Mouse (Mus musculus): ENCODE measurements around the gene Unc13a.

Unc13a gene

GRCm38 (mm10) chr8:71685573-71685972, 14.0 kb upstream of the Unc13a start:
- no peak for DNase-seq

GRCm38 (mm10) chr8:71684701-71685100, 13.1 kb upstream of the Unc13a start:
- DNase-seq: no peak

GRCm38 (mm10) chr8:71682832-71683231, 11.3 kb upstream of the Unc13a start:
- DNase-seq: no peak

DNA sequence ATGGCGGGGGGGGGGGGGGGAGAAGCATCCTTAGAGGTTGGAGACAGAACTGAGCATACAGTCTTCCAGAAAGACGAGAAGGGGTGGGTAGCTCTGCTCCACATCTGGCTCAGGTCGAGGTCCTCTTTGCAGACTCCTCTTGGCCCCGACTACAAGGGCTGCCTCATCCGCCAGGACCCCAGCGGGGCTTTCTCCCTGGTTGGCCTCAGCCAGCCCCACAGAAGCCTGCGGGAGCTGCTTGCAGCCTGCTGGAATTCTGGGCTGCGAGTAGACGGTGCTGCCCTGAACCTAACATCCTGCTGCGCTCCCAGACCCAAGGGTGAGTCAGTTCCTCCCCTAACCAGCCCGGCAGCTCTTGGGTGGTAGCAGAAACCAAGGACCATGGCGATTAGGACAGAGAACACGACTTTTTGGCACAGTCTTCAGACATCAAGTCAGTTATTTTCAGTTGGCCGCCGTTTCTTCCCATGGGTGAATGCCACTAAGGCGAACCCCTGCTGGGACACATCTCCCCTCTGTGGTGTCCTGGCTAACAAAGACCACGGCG, 9.9 kb upstream of the Unc13a start:
- DNase-seq: no peak

DNA sequence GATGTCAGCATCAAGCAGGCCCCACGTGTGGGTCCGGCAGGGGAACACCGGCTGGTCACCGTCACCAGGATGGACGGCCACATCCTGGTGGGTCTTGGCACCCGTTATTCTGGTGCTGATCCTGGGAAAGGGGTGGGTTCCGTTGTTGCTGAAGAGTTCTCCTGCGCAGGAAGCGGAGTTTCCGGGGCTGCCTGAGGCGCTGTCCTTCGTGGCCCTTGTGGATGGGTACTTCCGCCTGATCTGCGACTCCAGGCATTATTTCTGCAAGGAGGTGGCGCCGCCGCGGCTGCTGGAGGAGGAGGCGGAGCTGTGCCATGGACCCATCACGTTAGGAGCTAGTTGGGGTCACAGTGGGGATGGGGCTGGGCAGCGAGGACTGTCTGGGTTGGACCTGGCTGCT, 8.9 kb upstream of the Unc13a start:
- peak; percentile 61 for DNase-seq

GRCm38 (mm10) chr8:71679550-71680168, 8.1 kb upstream of the Unc13a start:
- no peak for DNase-seq

DNA sequence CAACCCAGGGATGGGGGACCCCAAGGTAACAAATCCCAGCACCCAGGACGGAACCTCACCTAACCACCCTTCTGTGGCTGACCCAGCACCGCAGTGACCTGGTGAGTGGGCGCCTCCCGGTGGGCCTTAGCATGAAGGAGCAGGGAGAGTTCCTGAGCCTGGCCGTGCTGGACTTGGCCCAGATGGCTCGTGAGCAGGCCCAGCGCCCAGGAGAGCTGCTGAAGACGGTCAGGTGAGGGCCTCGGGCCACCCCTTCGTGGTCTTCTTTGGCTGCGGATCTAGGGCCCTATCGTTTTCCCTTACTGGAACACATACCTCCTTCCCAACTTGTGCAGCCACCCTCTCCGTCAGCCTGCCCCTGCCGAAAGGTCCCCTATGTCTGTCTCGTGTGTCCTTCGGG, 7.6 kb upstream of the Unc13a start:
- no peak for DNase-seq

DNA sequence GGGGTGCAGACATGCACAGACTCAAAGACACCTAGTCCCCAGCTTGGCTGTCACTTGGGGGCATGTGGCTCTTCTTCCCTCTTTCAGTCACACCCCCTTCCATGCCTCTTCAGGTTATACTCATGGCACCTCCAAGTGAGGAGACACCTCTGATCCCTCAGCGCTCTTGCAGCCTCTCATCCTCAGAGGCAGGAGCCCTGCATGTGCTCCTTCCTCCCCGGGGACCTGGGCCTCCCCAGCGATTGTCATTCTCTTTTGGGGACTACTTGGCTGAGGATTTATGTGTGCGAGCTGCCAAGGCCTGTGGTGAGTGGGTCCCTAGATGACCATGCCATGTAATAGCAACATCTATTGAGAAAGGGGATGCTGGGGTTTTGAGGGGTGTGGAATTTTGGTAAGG, 6.7 kb upstream of the Unc13a start:
- no peak for DNase-seq

GRCm38 (mm10) chr8:71677555-71677954, 6.0 kb upstream of the Unc13a start:
- DNase-seq: no peak

DNA sequence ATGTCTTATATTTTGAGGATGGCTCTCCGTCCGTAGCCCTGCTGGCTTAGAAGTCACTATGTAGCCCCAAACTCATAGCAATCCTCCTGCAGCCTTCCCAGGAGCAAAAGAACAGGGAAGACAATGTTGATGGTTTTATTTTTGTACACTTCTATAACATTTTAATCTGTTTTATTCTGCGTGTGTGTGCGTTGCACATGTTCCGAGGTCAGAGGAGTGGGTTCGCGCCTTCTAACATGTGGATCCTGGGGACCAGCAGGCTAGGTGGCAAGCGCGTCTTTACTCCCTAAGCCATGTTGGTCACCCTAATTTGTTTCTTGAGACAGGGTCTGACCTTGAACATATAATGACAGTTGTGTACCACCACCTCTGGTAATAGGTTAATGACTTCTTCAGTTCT, 5.2 kb upstream of the Unc13a start:
- no peak for DNase-seq

- DNase-seq: peak; percentile 59
These were observed 4.6 kb upstream of the Unc13a start, which contains the start of gene Jak3 for GRCm38 (mm10) chr8:71676020-71676741. TSS of gene Jak3 (plus strand) at chr8:71676296.

DNA sequence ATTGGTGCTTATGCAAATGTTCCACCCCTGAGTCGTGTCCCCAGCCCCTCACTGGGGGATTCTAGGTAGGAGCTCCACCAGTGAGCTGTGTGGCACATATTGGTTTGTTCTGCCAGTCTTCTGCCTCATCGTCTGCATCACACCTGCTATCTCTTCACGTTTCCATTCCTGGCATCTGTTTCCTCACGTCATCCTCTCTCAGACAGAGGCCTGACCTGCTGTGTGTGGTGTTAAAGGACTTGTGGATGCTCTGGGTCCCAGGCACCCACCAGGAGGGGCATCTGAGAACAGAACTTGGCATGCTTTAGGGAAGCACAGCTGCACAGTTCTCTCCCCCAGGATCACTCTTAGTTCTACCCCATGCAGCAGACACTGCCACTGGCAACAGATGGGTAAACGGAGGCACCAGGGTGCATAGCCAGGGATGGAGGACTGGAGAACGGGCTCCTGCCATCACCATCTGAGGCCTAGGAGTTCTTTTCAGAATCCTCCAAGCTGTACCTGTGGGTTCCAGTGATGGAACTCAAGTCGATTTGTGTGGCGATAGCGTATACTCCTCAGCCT, 4.0 kb upstream of the Unc13a start:
- no peak for DNase-seq

DNA sequence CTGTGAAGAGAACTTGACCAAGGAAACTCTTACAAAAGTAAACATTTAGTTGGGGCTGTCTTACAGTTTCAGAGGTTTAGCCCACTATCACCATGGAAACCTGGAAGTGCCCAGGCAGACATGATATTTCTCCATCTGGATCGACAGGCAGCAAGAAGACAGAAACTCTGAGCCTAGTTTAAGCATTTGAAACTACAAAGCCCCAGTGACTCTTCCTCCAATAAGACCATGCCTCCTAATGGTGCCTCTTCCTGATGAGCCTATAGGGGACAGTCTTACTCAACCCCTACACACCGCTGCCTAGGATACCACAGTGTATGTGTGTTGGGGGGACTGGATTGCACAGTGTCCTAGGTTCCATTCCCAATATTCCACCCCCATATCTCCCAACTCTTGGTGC, 2.5 kb upstream of the Unc13a start:
- DNase-seq: no peak

DNA sequence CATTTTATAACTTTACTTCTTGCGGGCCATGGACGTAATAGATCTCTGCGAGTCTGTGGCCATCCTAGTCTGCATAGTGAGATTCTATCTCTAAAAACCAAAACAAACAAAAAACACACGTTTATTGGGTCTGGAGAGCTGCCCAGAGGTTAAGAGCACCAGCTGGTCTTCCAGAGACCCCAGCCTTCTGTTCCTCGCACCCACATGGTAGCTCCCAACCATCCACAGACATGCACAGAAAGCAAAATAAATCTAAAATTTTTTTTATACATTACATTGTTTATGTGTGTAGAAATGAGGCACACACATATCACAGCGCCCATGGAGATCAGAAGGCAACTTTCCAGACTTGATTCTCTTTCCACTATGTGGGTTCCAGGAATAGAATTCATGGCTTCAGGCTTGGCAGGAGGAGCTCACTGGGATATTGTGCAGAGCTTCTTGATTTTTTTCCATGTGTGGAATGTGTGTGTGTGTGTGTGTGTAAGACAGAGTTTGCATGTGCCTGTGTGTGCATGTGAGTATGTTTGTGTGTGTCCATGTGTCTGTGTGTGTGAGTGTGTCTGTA, 695 bp upstream of the Unc13a start:
- no peak for DNase-seq

- DNase-seq: no peak
These were observed 672 bp downstream of the Unc13a start for GRCm38 (mm10) chr8:71670621-71671548.

- DNase-seq: no peak
These were observed 1.4 kb downstream of the Unc13a start for GRCm38 (mm10) chr8:71670198-71670597.

DNA sequence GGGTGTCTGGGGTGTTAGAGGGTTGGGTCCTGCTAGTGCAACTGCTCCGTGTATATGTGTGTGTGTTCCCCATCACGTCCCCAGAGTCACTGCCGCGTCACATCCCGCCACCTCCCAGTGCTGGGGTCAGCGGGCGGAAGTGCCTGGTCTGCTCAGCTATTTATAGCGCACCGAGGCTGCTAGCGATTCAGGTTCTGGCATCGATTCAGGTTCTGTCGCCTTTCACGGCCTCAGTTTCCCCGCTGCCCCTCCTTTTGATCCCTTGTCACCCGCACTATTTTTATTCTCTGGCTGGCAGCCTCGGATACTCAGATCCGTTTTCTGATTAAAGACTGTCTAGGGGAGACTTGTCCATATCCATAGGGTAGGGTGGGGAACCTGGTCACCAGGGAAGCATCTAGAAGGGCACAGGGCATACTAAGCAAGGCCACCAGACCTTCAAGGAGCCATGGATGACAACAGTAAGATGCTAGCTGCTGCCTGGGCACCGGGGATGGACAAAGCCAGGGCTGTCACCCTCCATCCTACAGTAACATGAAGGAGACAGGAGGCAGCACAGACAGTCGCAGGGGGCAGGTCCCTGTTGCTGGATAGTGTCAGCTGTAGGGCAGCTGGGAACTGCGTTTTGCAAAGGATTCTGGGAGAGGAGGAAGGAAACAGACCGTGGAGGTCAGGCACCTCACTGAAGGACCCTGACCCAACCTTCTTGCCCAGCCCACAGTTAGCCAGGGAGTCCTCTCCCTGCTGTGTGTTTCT, 3.2 kb downstream of the Unc13a start:
- no peak for DNase-seq

DNA sequence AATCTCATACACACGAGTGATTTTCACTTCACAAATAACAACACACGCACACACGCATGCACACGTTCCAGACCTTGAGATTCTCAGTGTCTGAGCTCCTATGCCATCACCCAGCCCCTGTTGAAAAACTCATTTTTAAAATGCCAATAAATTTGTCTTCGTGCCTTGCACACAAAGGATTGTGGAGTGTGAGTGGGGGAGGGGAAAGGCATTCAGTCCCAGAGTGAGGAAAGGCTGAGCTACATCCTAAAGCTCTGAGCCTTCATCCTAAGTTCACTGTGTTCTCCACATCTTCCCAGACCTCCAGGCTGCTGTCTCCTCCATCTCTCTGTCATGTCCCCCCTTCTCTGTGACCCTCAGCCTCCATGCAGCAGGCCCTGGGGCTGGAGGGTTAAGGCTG, 4.3 kb downstream of the Unc13a start:
- no peak for DNase-seq

GRCm38 (mm10) chr8:71666855-71667254, 4.7 kb downstream of the Unc13a start:
- DNase-seq: no peak

DNA sequence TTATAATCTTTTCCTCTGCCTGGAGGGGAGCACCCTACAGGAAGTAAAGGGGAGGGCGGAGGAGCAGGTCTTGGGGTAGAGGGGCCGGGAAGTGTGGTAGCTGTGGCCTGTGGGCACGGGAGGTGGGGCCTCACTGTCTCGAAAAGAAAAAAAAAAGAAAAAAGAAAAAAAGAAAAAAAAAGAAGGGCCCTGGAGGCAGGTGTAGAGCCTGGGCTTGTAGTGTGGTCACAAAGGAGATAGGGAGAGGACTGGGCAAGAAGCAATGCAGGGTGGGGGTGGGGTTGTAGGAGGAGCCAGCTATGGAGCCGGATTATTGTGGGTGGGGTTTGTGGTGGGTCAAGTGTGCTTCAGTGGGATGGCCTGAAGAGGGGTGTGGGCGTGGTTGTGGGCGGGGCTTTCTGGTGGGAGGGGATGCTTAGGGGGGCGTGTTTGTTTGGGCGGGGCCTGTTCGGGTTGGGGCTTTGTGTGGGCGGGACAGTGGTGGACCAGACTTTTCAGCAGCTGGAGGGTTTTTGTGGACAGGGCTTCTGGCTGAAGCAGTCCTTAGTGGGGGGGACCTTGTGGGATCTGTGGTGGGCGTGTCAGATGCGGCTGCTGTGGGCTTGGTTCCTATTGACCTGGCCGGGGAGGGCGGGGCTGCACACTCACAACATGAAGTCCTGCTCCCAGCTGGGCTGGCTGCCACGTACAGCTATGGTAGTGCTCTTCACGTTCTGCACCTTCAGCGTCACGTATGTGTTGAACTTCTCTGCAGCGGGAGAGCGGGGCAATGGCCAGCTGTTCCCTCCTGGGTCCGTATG, 6.0 kb downstream of the Unc13a start:
- DNase-seq: peak; percentile 60

Data from kidney, adult 11 months (tissue).